In genomic region chr3:145768439-145768838, GRCm38 (mm10) we compare ENCODE assay signal across 19 mouse cellular contexts. TPM values are rescaled to one million over a fixed set of nuclear protein-coding genes. Genes with fewer than 3 reads are reported as not detected.
A peak's percentile ranks its signal among the peaks of the same experiment; 100 is the strongest.
DNase-seq lines count a peak whose midpoint lies in the region; TF ChIP-seq lines count a peak whose summit lies in the region.
"Had no signal": no experiment of that assay in that cellular context is flagged by ENCODE, and none has a peak within 500 bp of the region (broad histone marks: within the 10 kb centered on the region; RNA-seq: fewer than 3 reads in every experiment).

No protein-coding gene starts in this region.

- H3K27ac ChIP-seq in kidney, adult 2 months (ENCODE audit: insufficient read depth, low read depth, low read length) = peak overlapping the region; percentile 44; the same call in 1 of the 2 replicates

- TF ChIP-seq POLR2A in kidney, adult 2 months (IDR thresholded peaks at IDR 0.05; ENCODE audit: low read depth, low read length) = no peak

- H3K36me3 ChIP-seq in kidney, adult 2 months (ENCODE audit: control insufficient read depth, insufficient read depth, low read length) = no peaks in the 10 kb centered on the region
- H3K36me3 ChIP-seq: G1E had no signal

- intact Hi-C loops in heart, postnatal 36 days (cut with DNase I) = no loop called here

- no peaks in the 10 kb centered on the region for H3K27me3 ChIP-seq in kidney, adult 2 months (replicated peaks; ENCODE audit: control insufficient read depth, insufficient read depth, low read length)
- H3K27me3 ChIP-seq: CH12.LX, Patski had no signal

- TF ChIP-seq CTCF in kidney, adult 2 months (conservative IDR thresholded peaks at IDR 0.05; ENCODE audit: insufficient read depth, insufficient read length, low read depth, low read length) = no peak

- peaks cover 43% of the 10 kb centered on the region for H3K4me1 ChIP-seq in kidney, adult 2 months (ENCODE audit: control insufficient read depth, insufficient read depth, low read length)

- DNase-seq in heart, adult 11 months = peak; percentile 72
- no peak for DNase-seq in heart, postnatal 36 days
- peak; percentile 51 for DNase-seq in kidney, adult 2 months
- DNase-seq in kidney, postnatal 36 days = no peak
- DNase-seq: adrenal gland, adult 2 months; adrenal gland, adult 8-10 months; adrenal gland, postnatal 10 days; adrenal gland, postnatal 14 days; adrenal gland, postnatal 25 days; adrenal gland, postnatal 36 days; B cell, adult 2 months; cerebellum, adult 11 months; cerebellum, adult 11-12 months; cerebellum, adult 18-20 months had no signal

- WGBS in kidney, adult 2 months = 69% methylated on average over 4 of the region's 4 CpGs

- no peak overlapping the region for H3K4me3 ChIP-seq in kidney, adult 2 months (ENCODE audit: insufficient read depth, low read depth, low read length)

RNA-seq across cellular contexts. Expression of gene Ddah1, which starts 10.0 kb away (rescaled TPM):
- 1 to 10 TPM; 8.4 to 8.9 TPM for total RNA-seq in heart, postnatal 36 days (2021)
- polyA plus RNA-seq in kidney, adult 2 months (2012; rRNA removed) = 143 and 159 TPM in 2 replicates
- total RNA-seq: CH12.LX, MEL had no signal
- polyA plus RNA-seq: activated CD4-positive, CD25-positive, alpha-beta regulatory T cell, adult 4 months; G1E had no signal

Comparison
In these comparisons a context has a peak if more than half of its experiments do, and no peak if none do; other contexts are left out.
1. DNase-seq: peak in heart, adult 11 months (single experiment) and kidney, adult 2 months (single experiment); none in heart, postnatal 36 days (0 of 2) and kidney, postnatal 36 days (0 of 2).